Mouse (Mus musculus): ENCODE data around the gene Ltb4r2. TPM values are rescaled to one million over a fixed set of nuclear protein-coding genes. Genes with fewer than 3 reads are reported as not detected.

Gene Ltb4r2
- polyA plus RNA-seq, 1 experiment from 2014 or later = 0.68 TPM

- over 99% methylated on average over 7 of the region's 7 CpGs for WGBS
- Histone ChIP-seq H3K27me3 (ENCODE audit: insufficient read depth, low read length) (no peaks in the 10 kb centered on the region), H3K4me3 (replicated peaks; ENCODE audit: low read depth, low read length) (no peak overlapping the region), H3K27ac (no peak overlapping the region), H3K9ac (ENCODE audit: low read depth, low read length) (no peak overlapping the region), H3K9me3 (replicated peaks; ENCODE audit: low read length) (no peaks in the 10 kb centered on the region), H3K4me2 (ENCODE audit: low read length) (no peak overlapping the region), H3K4me1 (replicated peaks; ENCODE audit: insufficient read depth, low read length) (no peaks in the 10 kb centered on the region), H3K36me3 (ENCODE audit: insufficient read depth, low read length) (peaks cover 5% of the 10 kb centered on the region; the same call in 1 of the 2 replicates)
- ATAC-seq (replicated peaks; ENCODE audit: low FRiP score, low read depth) = no peak
- TF ChIP-seq CTCF (IDR thresholded peaks at IDR 0.05; ENCODE audit: low read depth) = no peak
- DNase-seq (ENCODE audit: low spot score) = no peak
Observed at GRCm38 (mm10) chr14:55723433-55723832, 37.8 kb upstream of the Ltb4r2 start.

GRCm38 (mm10) chr14:55724411-55724871, 36.8 kb upstream of the Ltb4r2 start:
- DNase-seq (ENCODE audit: low spot score) (no peak), ATAC-seq (replicated peaks; ENCODE audit: low FRiP score, low read depth) (no peak)
- no peak overlapping the region for H3K4me2 ChIP-seq (ENCODE audit: low read length)
- no peaks in the 10 kb centered on the region for H3K36me3 ChIP-seq (ENCODE audit: insufficient read depth, low read length)
- no peaks in the 10 kb centered on the region for H3K4me1 ChIP-seq (replicated peaks; ENCODE audit: insufficient read depth, low read length)
- no peak overlapping the region for H3K9ac ChIP-seq (ENCODE audit: low read depth, low read length)
- H3K9me3 ChIP-seq (replicated peaks; ENCODE audit: low read length) = no peaks in the 10 kb centered on the region
- no peaks in the 10 kb centered on the region for H3K27me3 ChIP-seq (ENCODE audit: insufficient read depth, low read length)
- H3K4me3 ChIP-seq (replicated peaks; ENCODE audit: low read depth, low read length) = no peak overlapping the region
- WGBS = 46% methylated on average over 8 of the region's 8 CpGs
- no peak for TF ChIP-seq CTCF (IDR thresholded peaks at IDR 0.05; ENCODE audit: low read depth)
- H3K27ac ChIP-seq = no peak overlapping the region

GRCm38 (mm10) chr14:55726261-55726660, 35.0 kb upstream of the Ltb4r2 start:
- no peaks in the 10 kb centered on the region for H3K9me3 ChIP-seq (replicated peaks; ENCODE audit: low read length)
- H3K4me1 ChIP-seq (replicated peaks; ENCODE audit: insufficient read depth, low read length) = no peaks in the 10 kb centered on the region
- no peaks in the 10 kb centered on the region for H3K27me3 ChIP-seq (ENCODE audit: insufficient read depth, low read length)
- H3K27ac ChIP-seq = no peak overlapping the region
- no peak overlapping the region for H3K4me3 ChIP-seq (replicated peaks; ENCODE audit: low read depth, low read length)
- ATAC-seq (replicated peaks; ENCODE audit: low FRiP score, low read depth) = no peak
- no peaks in the 10 kb centered on the region for H3K36me3 ChIP-seq (ENCODE audit: insufficient read depth, low read length)
- no peak for DNase-seq (ENCODE audit: low spot score)
- H3K4me2 ChIP-seq (ENCODE audit: low read length) = no peak overlapping the region
- H3K9ac ChIP-seq (ENCODE audit: low read depth, low read length) = no peak overlapping the region
- TF ChIP-seq CTCF (IDR thresholded peaks at IDR 0.05; ENCODE audit: low read depth) = no peak

- H3K27ac ChIP-seq = no peak overlapping the region
- H3K4me3 ChIP-seq (replicated peaks; ENCODE audit: low read depth, low read length) = no peak overlapping the region
- H3K4me2 ChIP-seq (ENCODE audit: low read length) = no peak overlapping the region
- no peak for DNase-seq (ENCODE audit: low spot score)
- H3K27me3 ChIP-seq (ENCODE audit: insufficient read depth, low read length) = no peaks in the 10 kb centered on the region
- H3K9ac ChIP-seq (ENCODE audit: low read depth, low read length) = no peak overlapping the region
- no peak for ATAC-seq (replicated peaks; ENCODE audit: low FRiP score, low read depth)
- H3K4me1 ChIP-seq (replicated peaks; ENCODE audit: insufficient read depth, low read length) = no peaks in the 10 kb centered on the region
- 64% methylated on average over 8 of the region's 8 CpGs for WGBS
- TF ChIP-seq CTCF (IDR thresholded peaks at IDR 0.05; ENCODE audit: low read depth) = no peak
- H3K36me3 ChIP-seq (ENCODE audit: insufficient read depth, low read length) = no peaks in the 10 kb centered on the region
- H3K9me3 ChIP-seq (replicated peaks; ENCODE audit: low read length) = no peaks in the 10 kb centered on the region
Observed at GRCm38 (mm10) chr14:55727889-55728685, 33.1 kb upstream of the Ltb4r2 start.

- H3K4me3 ChIP-seq (replicated peaks; ENCODE audit: low read depth, low read length) = no peak overlapping the region
- WGBS = 83% methylated on average over 7 of the region's 7 CpGs
- DNase-seq (ENCODE audit: low spot score) = no peak
- no peaks in the 10 kb centered on the region for H3K9me3 ChIP-seq (replicated peaks; ENCODE audit: low read length)
- H3K4me1 ChIP-seq (replicated peaks; ENCODE audit: insufficient read depth, low read length) = no peaks in the 10 kb centered on the region
- no peaks in the 10 kb centered on the region for H3K36me3 ChIP-seq (ENCODE audit: insufficient read depth, low read length)
- TF ChIP-seq CTCF (IDR thresholded peaks at IDR 0.05; ENCODE audit: low read depth) = no peak
- no peak overlapping the region for H3K4me2 ChIP-seq (ENCODE audit: low read length)
- ATAC-seq (replicated peaks; ENCODE audit: low FRiP score, low read depth) = no peak
- no peak overlapping the region for H3K27ac ChIP-seq
- H3K9ac ChIP-seq (ENCODE audit: low read depth, low read length) = no peak overlapping the region
- no peaks in the 10 kb centered on the region for H3K27me3 ChIP-seq (ENCODE audit: insufficient read depth, low read length)
Observed at GRCm38 (mm10) chr14:55730116-55730515, 31.1 kb upstream of the Ltb4r2 start.

GRCm38 (mm10) chr14:55730531-55731032, 30.6 kb upstream of the Ltb4r2 start:
- Histone ChIP-seq H3K9me3 (replicated peaks; ENCODE audit: low read length) (no peaks in the 10 kb centered on the region), H3K9ac (ENCODE audit: low read depth, low read length) (no peak overlapping the region), H3K27ac (no peak overlapping the region), H3K4me1 (replicated peaks; ENCODE audit: insufficient read depth, low read length) (no peaks in the 10 kb centered on the region), H3K4me2 (ENCODE audit: low read length) (no peak overlapping the region), H3K27me3 (ENCODE audit: insufficient read depth, low read length) (no peaks in the 10 kb centered on the region), H3K4me3 (replicated peaks; ENCODE audit: low read depth, low read length) (no peak overlapping the region), H3K36me3 (ENCODE audit: insufficient read depth, low read length) (no peaks in the 10 kb centered on the region)
- 86% methylated on average over 7 of the region's 7 CpGs for WGBS
- no peak for DNase-seq (ENCODE audit: low spot score)
- no peak for ATAC-seq (replicated peaks; ENCODE audit: low FRiP score, low read depth)
- TF ChIP-seq CTCF (IDR thresholded peaks at IDR 0.05; ENCODE audit: low read depth) = no peak

All from kidney, postnatal 0 days (tissue).